Mouse (Mus musculus) ES-Bruce4 (cell line): ENCODE measurements around the gene Hivep1. TPM values are rescaled to one million over a fixed set of nuclear protein-coding genes. Genes with fewer than 3 reads are reported as not detected.

ENCODE experiments used
- H3K27ac ChIP-seq: 2 replicates; pipeline ENCODE4 v1.5.1; 2012; ENCODE audit warnings: low read length, inconsistent platforms; ENCODE audit not compliant: insufficient read depth
- H3K27me3 ChIP-seq: 2 replicates; pipeline ENCODE4 v1.6.1; 2012; ENCODE audit warnings: mild to moderate bottlenecking, low read length, inconsistent platforms; ENCODE audit not compliant: control insufficient read depth, poor library complexity, insufficient read depth, severe bottlenecking
- H3K36me3 ChIP-seq: 2 replicates; pipeline ENCODE4 v1.6.1; 2012; ENCODE audit warnings: inconsistent platforms, mild to moderate bottlenecking, low read length, moderate library complexity; ENCODE audit not compliant: control insufficient read depth, poor library complexity, insufficient read depth, severe bottlenecking
- H3K4me1 ChIP-seq: one replicate; pipeline ENCODE4 v1.8.1; 2011; ENCODE audit warnings: low read length; ENCODE audit not compliant: control insufficient read depth, insufficient read depth
- H3K4me3 ChIP-seq: 2 replicates; pipeline ENCODE4 v1.5.1; 2011; ENCODE audit warnings: low read depth, mild to moderate bottlenecking, low read length
- H3K9ac ChIP-seq: 2 replicates; pipeline ENCODE4 v1.6.1; 2012; ENCODE audit warnings: low read depth, mild to moderate bottlenecking, inconsistent platforms; ENCODE audit not compliant: poor library complexity, severe bottlenecking
- H3K9me3 ChIP-seq: replicated peaks from 2 replicates; pipeline ENCODE4 v1.6.1; 2012; ENCODE audit warnings: mild to moderate bottlenecking, low read length, inconsistent platforms; ENCODE audit not compliant: control insufficient read depth, poor library complexity, insufficient read depth, severe bottlenecking
- CTCF ChIP-seq: IDR thresholded peaks from one replicate; pipeline ENCODE4 v1.8.1; 2011; ENCODE audit warnings: low read depth, low read length
- EP300 ChIP-seq: IDR thresholded peaks from 2 replicates; pipeline ENCODE4 v1.6.1; 2011; ENCODE audit warnings: low read depth, low read length; ENCODE audit not compliant: insufficient read depth
- POLR2A ChIP-seq: IDR thresholded peaks from one replicate; pipeline ENCODE4 v1.8.1; 2011; ENCODE audit warnings: low read length; ENCODE audit not compliant: insufficient read depth
- polyA plus RNA-seq: library from polyadenylated mRNA; stranded (reverse); fragments of >200 nt; gene quantifications from 2 replicates; pipeline ENCODE4 v1.2.4, GENCODE M21; 2011; ENCODE audit warnings: low read depth; ENCODE audit not compliant: missing spikeins, insufficient read depth, insufficient read length

Hivep1 gene
- polyA plus RNA-seq, 1 experiment = 18.2 TPM

DNA sequence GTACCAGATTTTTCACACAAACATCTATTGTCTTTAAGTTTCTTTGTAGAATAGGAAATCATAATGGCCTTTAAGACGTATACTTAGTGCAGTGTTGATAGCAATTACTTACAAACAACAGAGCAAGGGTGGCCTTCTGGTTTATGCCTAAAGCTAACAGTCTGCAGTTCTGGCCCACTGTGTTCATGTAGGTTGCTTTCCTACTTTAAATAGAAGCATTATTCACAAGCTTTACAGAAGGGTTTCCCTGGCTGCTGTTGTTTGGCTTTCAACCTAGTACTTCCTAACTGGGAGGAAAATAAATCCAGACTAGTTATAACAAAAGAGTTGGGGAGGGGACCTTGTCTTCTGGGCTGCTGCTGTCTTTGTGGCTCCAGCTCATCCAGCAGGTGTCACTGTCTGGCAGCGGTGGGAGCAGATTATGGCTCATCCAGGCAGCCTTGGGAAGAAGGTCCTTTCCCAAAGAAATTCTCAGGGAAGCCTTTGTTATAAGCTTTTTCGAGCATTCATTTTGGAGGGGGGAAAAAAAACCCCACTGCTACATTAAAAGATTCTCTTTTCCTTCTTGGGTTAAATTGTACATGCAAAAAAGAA lies 123.1 kb downstream of the Hivep1 start:
- no peaks in the 10 kb centered on the region for H3K36me3 ChIP-seq
- H3K27ac ChIP-seq = no peak overlapping the region
- TF ChIP-seq EP300 = no peak
- peak; percentile 77 for TF ChIP-seq CTCF
- TF ChIP-seq POLR2A = no peak
- no peak overlapping the region for H3K4me3 ChIP-seq
- H3K9me3 ChIP-seq = no peaks in the 10 kb centered on the region
- H3K27me3 ChIP-seq = no peaks in the 10 kb centered on the region
- H3K4me1 ChIP-seq = no peaks in the 10 kb centered on the region
- H3K9ac ChIP-seq = no peak overlapping the region

DNA sequence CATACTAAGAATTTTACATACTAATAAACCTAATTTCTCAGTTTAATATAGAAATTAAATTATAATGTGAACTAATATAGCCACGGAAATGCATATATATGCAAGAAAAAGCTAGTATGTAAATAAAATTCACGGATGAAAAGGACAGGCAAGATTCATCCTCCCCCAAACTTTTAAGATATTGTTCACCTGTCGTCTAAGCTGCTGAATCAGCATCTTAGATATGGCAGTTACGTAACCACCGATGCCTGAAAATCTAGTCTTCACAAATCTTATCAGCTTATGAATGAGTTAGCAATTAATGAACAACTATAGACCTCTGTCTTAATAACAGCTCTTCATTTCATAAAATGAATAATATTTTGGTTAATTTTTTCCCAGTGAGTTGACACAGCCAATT lies 130.8 kb downstream of the Hivep1 start:
- no peak for TF ChIP-seq CTCF
- no peak for TF ChIP-seq POLR2A
- TF ChIP-seq EP300 = no peak
- Histone ChIP-seq H3K9ac (no peak overlapping the region), H3K9me3 (no peaks in the 10 kb centered on the region), H3K27me3 (no peaks in the 10 kb centered on the region), H3K4me1 (no peaks in the 10 kb centered on the region), H3K4me3 (no peak overlapping the region), H3K36me3 (no peaks in the 10 kb centered on the region), H3K27ac (no peak overlapping the region)

DNA sequence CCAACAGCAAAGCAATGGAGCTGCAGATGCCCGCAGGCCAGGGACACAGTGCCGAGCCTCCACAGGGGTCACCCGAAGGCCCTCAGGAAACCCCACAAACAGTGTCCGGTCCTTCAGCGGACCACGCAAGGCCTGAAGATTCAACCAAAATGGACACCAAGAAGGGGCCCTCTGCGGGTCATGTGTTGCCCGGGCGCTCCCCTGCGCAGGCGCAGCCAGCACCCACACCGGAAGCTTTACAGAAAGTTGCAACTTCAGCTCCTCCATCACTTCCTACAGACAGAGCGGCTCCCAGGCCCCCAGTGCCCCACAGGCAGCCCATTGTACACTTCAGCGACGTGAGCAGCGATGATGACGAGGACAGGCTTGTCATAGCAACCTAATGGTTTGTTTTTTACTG lies 132.3 kb downstream of the Hivep1 start:
- peak overlapping the region; percentile 56 for H3K4me3 ChIP-seq
- H3K9me3 ChIP-seq = no peaks in the 10 kb centered on the region
- TF ChIP-seq CTCF = no peak
- no peak for TF ChIP-seq POLR2A
- TF ChIP-seq EP300 = no peak

DNA sequence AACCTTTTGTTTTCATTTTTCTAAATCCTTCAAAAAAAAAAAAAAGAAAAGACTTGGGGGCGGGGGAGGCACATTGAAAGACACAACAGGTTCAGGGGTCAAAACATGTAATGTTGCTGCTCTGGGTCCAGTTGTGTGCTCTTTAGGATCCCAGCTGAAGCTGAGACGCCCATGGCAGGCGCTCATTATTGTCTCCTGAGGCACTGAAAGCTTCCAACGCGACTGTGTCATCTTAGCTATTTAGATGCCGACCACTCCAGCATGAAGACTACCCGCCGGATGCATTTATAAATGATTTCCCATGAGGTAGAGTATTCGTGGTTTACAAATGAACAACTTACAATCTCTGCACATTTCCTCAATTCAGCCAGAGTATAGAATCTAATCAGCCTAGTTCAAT lies 141.2 kb downstream of the Hivep1 start:
- Histone ChIP-seq H3K4me1 (no peaks in the 10 kb centered on the region), H3K4me3 (no peak overlapping the region), H3K9me3 (no peaks in the 10 kb centered on the region), H3K27me3 (no peaks in the 10 kb centered on the region), H3K36me3 (no peaks in the 10 kb centered on the region), H3K9ac (no peak overlapping the region), H3K27ac (no peak overlapping the region)
- no peak for TF ChIP-seq CTCF
- TF ChIP-seq EP300 = no peak
- no peak for TF ChIP-seq POLR2A

More for the DNA sequence above, 132.3 kb downstream of the Hivep1 start:
- Histone ChIP-seq H3K27me3 (no peaks in the 10 kb centered on the region), H3K27ac (no peak overlapping the region), H3K9ac (peak overlapping the region; percentile 51), H3K36me3 (no peaks in the 10 kb centered on the region), H3K4me1 (no peaks in the 10 kb centered on the region)

GRCm38 (mm10) chr13:42195671-42196070 lies 143.8 kb downstream of the Hivep1 start:
- Histone ChIP-seq H3K36me3 (no peaks in the 10 kb centered on the region), H3K4me1 (no peaks in the 10 kb centered on the region), H3K9ac (no peak overlapping the region), H3K27me3 (no peaks in the 10 kb centered on the region), H3K4me3 (no peak overlapping the region), H3K27ac (no peak overlapping the region), H3K9me3 (no peaks in the 10 kb centered on the region)
- TF ChIP-seq CTCF = no peak
- TF ChIP-seq EP300 = no peak
- TF ChIP-seq POLR2A = no peak

DNA sequence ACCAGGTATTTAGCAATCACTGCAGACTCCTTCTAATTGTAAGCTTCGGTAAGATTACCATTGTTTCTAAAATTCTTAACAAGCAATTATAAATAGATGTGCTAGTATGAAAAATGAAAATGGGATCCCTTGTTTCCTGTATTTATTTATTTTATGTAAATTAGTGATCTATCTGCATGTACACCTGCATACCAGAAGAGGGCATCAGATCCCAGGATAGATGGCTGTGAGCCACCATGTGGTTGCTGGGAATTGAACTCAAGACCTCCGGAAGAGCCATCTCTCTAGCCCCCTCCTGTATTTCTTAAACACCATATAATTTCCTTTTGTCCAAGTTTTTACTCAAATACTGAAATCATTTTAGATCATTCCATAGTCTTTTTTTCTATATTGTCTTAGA lies 145.8 kb downstream of the Hivep1 start:
- H3K27ac ChIP-seq = no peak overlapping the region
- H3K9ac ChIP-seq = no peak overlapping the region
- TF ChIP-seq POLR2A (no peak), CTCF (peak; percentile 3)

More for the DNA sequence above, 145.8 kb downstream of the Hivep1 start:
- Histone ChIP-seq H3K4me1 (no peaks in the 10 kb centered on the region), H3K36me3 (no peaks in the 10 kb centered on the region), H3K4me3 (no peak overlapping the region), H3K9me3 (no peaks in the 10 kb centered on the region), H3K27me3 (no peaks in the 10 kb centered on the region)
